Mouse (Mus musculus): ENCODE data around the gene Cox11. TPM values are rescaled to one million over a fixed set of nuclear protein-coding genes. Genes with fewer than 3 reads are reported as not detected.

Gene Cox11
- polyA plus RNA-seq, 1 experiment from 2014 or later: 37.2 TPM

DNA sequence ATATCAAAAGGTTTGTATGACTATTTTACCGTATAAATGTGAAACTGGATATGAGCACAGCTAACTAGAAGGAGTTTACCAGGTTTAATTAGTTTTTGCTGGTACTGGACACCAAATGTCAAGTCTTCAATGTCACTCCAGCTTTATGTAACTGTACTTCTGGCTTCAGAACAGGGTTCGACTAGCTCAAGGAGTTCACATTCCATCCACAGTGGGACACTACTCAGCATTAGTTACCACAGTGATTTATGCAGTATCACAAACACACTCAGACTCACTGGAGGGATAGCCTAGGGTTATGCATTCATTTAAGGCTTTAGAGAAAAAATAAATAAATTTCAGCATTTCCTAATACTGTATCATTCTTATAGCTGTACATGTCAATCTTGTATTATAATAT lies 5.5 kb upstream of the Cox11 start:
- ATAC-seq (ENCODE audit: insufficient number of reproducible peaks, low FRiP score, low TSS enrichment, low read depth): no peak
- Histone ChIP-seq H3K27ac (no peak overlapping the region), H3K4me3 (no peak overlapping the region), H3K4me1 (peaks cover 8% of the 10 kb centered on the region), H3K9ac (no peak overlapping the region), H3K36me3 (peaks cover 3% of the 10 kb centered on the region; the same call in 1 of the 2 replicates), H3K9me3 (no peaks in the 10 kb centered on the region), H3K27me3 (no peaks in the 10 kb centered on the region), H3K4me2 (no peak overlapping the region)
- 53% methylated on average over 2 of the region's 2 CpGs for WGBS

DNA sequence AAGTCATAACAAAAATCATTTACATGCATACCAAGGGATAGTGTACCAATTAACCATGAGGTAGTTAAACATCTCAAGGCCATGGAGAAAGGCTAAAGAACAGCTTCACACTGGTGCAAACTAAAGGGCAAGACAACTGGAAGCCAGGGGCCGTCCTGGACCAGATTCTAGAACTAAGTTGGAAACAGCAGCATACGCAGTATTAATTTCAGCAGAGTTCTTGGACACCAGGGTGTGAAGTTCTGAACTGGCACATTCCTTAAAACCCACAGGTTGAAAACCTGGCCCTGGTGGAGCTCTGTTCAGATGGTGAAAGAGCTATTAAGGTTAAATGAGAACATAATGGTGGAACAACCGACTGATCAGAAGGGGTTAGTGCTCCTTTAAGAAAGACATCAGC lies 3.3 kb upstream of the Cox11 start:
- no peak overlapping the region for H3K4me3 ChIP-seq
- no peak overlapping the region for H3K4me2 ChIP-seq
- ATAC-seq (ENCODE audit: insufficient number of reproducible peaks, low FRiP score, low TSS enrichment, low read depth): no peak
- H3K9ac ChIP-seq: no peak overlapping the region
- H3K36me3 ChIP-seq: peaks cover 2% of the 10 kb centered on the region; the same call in 1 of the 2 replicates
- H3K27me3 ChIP-seq: no peaks in the 10 kb centered on the region
- no peak overlapping the region for H3K27ac ChIP-seq
- 77% methylated on average over 3 of the region's 3 CpGs for WGBS
- H3K4me1 ChIP-seq: peaks cover 10% of the 10 kb centered on the region
- no peaks in the 10 kb centered on the region for H3K9me3 ChIP-seq

DNA sequence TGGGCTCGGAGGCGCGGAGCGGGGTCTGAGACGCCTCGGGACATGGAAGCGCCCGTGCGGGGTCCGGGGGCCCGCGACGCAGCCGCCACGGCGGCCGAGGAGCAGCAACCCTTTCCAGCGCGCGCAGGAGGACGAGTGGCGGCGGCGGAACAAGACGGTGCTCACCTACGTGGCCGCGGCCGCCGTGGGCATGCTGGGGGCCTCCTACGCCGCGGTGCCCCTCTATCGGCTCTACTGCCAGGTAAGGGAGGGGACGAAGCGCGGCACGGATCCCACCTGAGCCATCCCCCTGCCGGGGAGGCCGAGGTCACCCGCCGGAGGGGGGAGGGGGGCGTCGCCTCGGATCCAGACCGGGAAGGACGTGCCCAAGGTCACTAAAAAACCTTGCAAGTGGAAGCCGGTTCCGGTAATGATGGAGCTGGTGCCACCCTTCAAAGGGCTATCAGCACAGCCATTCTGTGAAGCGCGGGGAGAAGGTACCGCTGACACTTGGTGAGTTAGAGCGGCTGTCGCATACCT lies 398 bp downstream of the Cox11 start:
- Histone ChIP-seq H3K27me3 (no peaks in the 10 kb centered on the region), H3K27ac (peak overlapping the region; percentile 97), H3K4me1 (peaks cover 11% of the 10 kb centered on the region), H3K36me3 (peaks cover 11% of the 10 kb centered on the region), H3K9me3 (no peaks in the 10 kb centered on the region), H3K9ac (peak overlapping the region; percentile 90), H3K4me2 (peak overlapping the region; percentile 58), H3K4me3 (peak overlapping the region; percentile 88)
- WGBS: under 1% methylated on average over 52 of the region's 54 CpGs
- peak; percentile 76 for ATAC-seq (ENCODE audit: insufficient number of reproducible peaks, low FRiP score, low TSS enrichment, low read depth)

DNA sequence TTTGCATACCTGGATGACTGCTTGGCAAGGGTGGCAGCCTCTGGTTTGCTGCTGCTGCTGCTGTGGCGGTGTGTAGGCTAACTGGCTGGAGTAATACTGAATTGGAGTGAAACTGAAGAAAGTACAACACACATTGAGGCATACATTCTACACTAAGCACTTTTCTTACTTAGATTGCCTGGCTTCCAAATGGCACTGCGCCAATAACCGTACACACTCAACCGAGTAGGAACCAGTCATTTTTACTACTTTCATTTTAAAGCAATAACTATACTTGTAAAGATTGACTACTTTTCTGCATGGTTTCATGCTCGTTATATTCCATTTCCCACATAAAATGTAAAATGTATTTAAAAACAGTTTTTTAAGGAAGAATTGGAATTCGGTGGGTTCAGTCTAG lies 11.8 kb downstream of the Cox11 start:
- Histone ChIP-seq H3K27ac (peak overlapping the region; percentile 54; the same call in 1 of the 2 replicates), H3K4me3 (no peak overlapping the region), H3K27me3 (no peaks in the 10 kb centered on the region), H3K4me2 (no peak overlapping the region), H3K9me3 (no peaks in the 10 kb centered on the region), H3K9ac (no peak overlapping the region), H3K36me3 (peaks cover 33% of the 10 kb centered on the region), H3K4me1 (peaks cover 12% of the 10 kb centered on the region; the same call in 1 of the 2 replicates)
- no peak for ATAC-seq (ENCODE audit: insufficient number of reproducible peaks, low FRiP score, low TSS enrichment, low read depth)
- WGBS: 46% methylated on average over 6 of the region's 6 CpGs

DNA sequence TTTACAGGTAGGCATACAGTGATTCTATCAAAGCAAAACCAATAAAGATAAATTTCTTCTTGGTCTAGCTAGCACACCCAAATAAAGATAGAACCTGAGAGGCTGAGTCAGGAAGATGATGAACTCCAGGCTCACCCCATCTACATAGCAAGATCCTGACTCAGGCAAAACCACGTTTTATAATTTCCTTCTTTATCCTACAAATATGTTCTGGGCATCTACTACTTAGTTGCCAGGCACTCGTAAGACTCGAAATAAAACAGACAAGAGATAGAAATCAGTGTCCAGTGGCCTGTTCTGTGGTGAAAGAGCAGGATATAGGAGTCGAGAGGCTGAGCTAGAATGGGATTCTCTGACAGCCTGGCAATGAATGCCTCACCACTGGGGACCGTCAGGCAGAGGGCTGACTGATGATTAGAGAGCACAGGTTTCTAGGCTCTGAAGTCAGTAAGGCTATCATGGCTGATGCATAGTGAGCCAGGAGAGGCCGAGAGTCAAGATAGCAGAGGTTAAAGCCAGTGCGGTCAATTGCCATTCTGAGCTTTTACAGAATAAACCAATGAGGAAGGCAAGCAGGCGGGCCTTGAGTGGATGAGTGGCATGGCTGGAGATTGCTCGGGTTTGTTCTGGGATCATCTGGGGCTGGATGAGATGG lies 12.4 kb downstream of the Cox11 start:
- H3K27me3 ChIP-seq: no peaks in the 10 kb centered on the region
- H3K9me3 ChIP-seq: no peaks in the 10 kb centered on the region
- no peak overlapping the region for H3K27ac ChIP-seq
- peaks cover 30% of the 10 kb centered on the region for H3K36me3 ChIP-seq
- no peak overlapping the region for H3K4me2 ChIP-seq
- peaks cover 12% of the 10 kb centered on the region; the same call in 1 of the 2 replicates for H3K4me1 ChIP-seq
- no peak overlapping the region for H3K4me3 ChIP-seq
- no peak overlapping the region for H3K9ac ChIP-seq
- 71% methylated on average over 9 of the region's 9 CpGs for WGBS
- no peak for ATAC-seq (ENCODE audit: insufficient number of reproducible peaks, low FRiP score, low TSS enrichment, low read depth)

DNA sequence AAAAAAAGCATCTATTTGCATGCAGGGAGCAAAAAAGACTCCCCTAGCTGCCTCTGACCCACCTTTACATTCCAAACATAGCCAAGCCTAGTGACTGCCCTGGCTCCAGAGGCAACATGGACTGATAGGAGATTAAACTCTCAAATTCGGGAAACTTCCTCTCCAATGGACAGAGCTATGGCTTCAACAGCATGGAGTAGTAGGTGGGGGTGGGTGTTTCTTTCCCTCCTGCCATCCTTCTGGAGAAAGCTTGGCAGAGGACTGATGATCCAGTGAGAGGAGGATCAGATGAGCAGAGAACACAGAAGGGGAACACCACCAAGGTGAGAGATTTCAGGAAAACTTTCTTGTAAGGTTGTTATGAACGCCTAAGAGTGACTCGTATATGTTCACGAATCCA lies 14.6 kb downstream of the Cox11 start:
- H3K36me3 ChIP-seq: peaks cover 26% of the 10 kb centered on the region
- 93% methylated on average over 4 of the region's 4 CpGs for WGBS
- H3K4me1 ChIP-seq: peaks cover 12% of the 10 kb centered on the region; the same call in 1 of the 2 replicates
- H3K27me3 ChIP-seq: no peaks in the 10 kb centered on the region
- H3K4me3 ChIP-seq: no peak overlapping the region
- H3K27ac ChIP-seq: no peak overlapping the region
- no peaks in the 10 kb centered on the region for H3K9me3 ChIP-seq
- ATAC-seq (ENCODE audit: insufficient number of reproducible peaks, low FRiP score, low TSS enrichment, low read depth): no peak
- H3K4me2 ChIP-seq: no peak overlapping the region
- no peak overlapping the region for H3K9ac ChIP-seq

DNA sequence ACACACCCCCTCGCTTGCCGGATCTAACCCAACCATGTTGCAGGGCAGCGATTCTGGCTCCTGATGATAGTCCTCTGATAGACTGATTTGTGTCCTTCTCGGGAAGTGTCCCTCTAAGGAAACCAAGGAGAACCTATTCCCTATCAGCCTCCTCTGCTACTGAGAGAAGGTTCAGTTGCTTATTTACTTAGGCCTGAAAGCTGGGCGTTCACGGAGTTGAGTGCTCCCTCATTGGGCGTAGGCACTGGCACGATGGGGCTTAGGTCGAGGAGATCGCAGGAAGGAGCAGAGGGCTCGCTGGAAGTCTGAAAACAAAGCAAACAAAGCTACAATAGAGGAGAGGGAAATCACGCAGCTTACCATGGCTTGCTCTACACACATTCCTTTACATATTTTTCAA lies 19.6 kb downstream of the Cox11 start:
- H3K9ac ChIP-seq: no peak overlapping the region

DNA sequence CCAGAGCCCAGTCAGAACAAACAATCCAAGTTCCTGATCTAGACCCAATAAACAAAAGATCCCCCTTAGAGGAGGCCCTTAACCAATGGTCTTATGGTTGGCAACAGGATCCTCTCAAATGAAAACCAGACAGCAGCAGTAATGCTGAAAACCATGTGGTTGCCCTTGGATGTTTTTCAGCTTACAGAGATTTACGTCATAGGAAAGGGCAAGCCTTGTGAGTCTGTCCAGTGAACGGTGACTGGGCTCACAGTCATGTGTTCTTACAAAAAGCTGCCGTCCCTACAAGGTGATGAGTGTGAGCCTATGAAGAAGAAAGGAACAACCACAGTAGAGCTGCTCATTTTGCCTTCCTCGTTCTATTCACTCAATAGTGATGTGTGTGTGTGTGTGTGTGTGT lies 22.7 kb downstream of the Cox11 start:
- Histone ChIP-seq H3K27me3 (no peaks in the 10 kb centered on the region), H3K27ac (no peak overlapping the region), H3K9ac (no peak overlapping the region), H3K4me3 (no peak overlapping the region), H3K4me2 (no peak overlapping the region), H3K36me3 (peaks cover 11% of the 10 kb centered on the region), H3K9me3 (no peaks in the 10 kb centered on the region), H3K4me1 (peaks cover 30% of the 10 kb centered on the region)
- WGBS: 41% methylated on average over 4 of the region's 4 CpGs
- ATAC-seq (ENCODE audit: insufficient number of reproducible peaks, low FRiP score, low TSS enrichment, low read depth): no peak

More for the DNA sequence above, 19.6 kb downstream of the Cox11 start:
- Histone ChIP-seq H3K27me3 (no peaks in the 10 kb centered on the region), H3K36me3 (peaks cover 17% of the 10 kb centered on the region), H3K4me2 (no peak overlapping the region), H3K4me3 (no peak overlapping the region), H3K4me1 (0 out of 2 replicates have a peak, but pooled peaks cover 6% of the 10 kb centered on the region), H3K27ac (no peak overlapping the region), H3K9me3 (no peaks in the 10 kb centered on the region)
- no peak for ATAC-seq (ENCODE audit: insufficient number of reproducible peaks, low FRiP score, low TSS enrichment, low read depth)
- WGBS: 93% methylated on average over 12 of the region's 12 CpGs

DNA sequence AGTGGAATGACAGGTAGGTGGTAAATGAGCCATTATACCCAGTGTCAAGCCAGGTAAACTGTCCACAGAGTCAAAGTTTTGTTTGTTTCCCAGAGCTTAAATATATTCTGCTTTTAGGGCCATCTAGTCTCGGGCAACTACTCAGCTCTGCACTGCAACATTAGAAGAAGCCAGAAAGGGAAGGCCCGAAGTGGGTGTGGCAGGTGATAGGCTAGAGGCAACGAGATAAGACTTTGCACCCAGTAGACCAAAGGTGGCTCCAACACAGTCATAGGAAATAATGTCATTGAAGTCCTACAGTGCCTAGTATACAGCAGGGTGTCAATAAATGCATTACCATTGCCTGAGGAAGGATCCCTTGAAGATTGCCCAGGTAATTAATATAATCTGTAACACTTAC lies 25.1 kb downstream of the Cox11 start:
- H3K27me3 ChIP-seq: no peaks in the 10 kb centered on the region
- 56% methylated on average over 3 of the region's 3 CpGs for WGBS
- no peak overlapping the region for H3K4me3 ChIP-seq
- no peaks in the 10 kb centered on the region for H3K9me3 ChIP-seq
- H3K4me2 ChIP-seq: no peak overlapping the region
- H3K36me3 ChIP-seq: peaks cover 3% of the 10 kb centered on the region; the same call in 1 of the 2 replicates
- ATAC-seq (ENCODE audit: insufficient number of reproducible peaks, low FRiP score, low TSS enrichment, low read depth): no peak
- peaks cover 38% of the 10 kb centered on the region for H3K4me1 ChIP-seq
- no peak overlapping the region for H3K9ac ChIP-seq
- H3K27ac ChIP-seq: no peak overlapping the region

DNA sequence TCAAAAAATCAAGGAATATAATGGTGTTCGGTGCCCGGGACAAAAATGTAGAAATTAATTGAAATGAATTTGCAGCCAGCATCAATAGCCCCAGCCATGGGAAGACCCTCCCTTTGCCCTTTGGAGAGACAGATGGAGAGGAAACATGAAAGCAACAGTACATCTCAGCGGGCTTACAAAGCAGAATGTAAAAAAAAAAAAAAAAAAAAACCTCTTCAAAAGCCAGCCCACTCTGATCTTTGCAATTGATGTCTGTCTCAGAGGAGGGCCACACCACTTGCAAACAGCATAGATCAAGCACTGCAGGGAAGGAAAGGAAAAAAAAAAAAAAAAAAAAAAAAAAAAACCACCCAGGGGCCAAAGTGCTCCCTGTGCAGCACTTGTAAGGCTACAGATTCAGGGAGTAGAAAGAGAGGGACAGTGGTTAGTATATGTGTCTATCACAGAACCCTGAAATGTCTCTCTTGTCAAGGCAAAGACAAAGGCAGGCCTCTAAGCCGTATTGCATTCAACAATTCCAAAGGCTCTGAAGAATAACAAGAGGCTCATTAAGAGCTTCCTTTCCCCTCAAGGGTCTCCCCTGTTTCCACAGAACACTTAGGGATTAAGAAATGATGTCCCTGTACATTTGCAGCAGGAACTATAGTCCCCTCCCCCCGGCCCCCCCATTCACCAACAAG lies 25.8 kb downstream of the Cox11 start:
- Histone ChIP-seq H3K9me3 (no peaks in the 10 kb centered on the region), H3K4me3 (no peak overlapping the region), H3K9ac (no peak overlapping the region), H3K4me2 (no peak overlapping the region), H3K27ac (peak overlapping the region; percentile 84; the same call in 1 of the 2 replicates), H3K36me3 (peaks cover 3% of the 10 kb centered on the region; the same call in 1 of the 2 replicates), H3K27me3 (no peaks in the 10 kb centered on the region), H3K4me1 (peaks cover 38% of the 10 kb centered on the region)
- no peak for ATAC-seq (ENCODE audit: insufficient number of reproducible peaks, low FRiP score, low TSS enrichment, low read depth)
- 36% methylated on average over 5 of the region's 5 CpGs for WGBS

DNA sequence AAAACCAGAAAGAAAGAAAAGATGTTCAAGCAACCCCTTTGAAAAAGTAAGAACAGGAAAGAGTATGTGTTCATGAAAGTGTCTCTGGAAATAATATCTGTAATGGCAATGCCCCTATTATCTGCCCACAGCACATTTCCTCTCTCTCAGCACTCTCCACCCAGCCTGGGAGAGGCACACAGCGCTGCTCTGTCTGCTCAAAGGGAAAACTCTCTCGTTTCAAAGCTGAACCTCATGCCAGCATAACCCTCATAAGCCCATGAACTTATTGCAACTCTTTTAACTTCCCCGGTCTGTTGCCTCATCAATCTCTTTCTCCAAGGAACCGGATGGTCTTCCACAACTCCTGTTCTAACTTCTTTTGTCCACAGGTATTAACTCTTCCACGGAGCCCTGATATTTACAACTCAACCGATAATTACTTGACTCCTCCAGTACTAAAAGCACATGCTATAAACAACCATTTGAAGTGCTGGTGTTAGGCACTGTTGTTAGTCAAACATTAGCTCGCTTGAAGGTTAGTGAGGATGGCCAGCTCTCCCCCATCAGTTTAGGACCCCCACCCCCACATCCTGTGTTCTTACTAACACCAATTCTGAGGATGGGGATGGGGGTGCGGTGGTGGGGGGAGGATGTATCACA lies 26.5 kb downstream of the Cox11 start:
- H3K9ac ChIP-seq: no peak overlapping the region
- H3K27ac ChIP-seq: peak overlapping the region; percentile 84
- peaks cover 3% of the 10 kb centered on the region; the same call in 1 of the 2 replicates for H3K36me3 ChIP-seq
- H3K4me3 ChIP-seq: no peak overlapping the region
- 3% methylated on average over 8 of the region's 8 CpGs for WGBS
- ATAC-seq (ENCODE audit: insufficient number of reproducible peaks, low FRiP score, low TSS enrichment, low read depth): no peak
- peak overlapping the region; percentile 3; the same call in 1 of the 2 replicates for H3K4me2 ChIP-seq
- peaks cover 38% of the 10 kb centered on the region for H3K4me1 ChIP-seq
- H3K9me3 ChIP-seq: no peaks in the 10 kb centered on the region
- no peaks in the 10 kb centered on the region for H3K27me3 ChIP-seq

DNA sequence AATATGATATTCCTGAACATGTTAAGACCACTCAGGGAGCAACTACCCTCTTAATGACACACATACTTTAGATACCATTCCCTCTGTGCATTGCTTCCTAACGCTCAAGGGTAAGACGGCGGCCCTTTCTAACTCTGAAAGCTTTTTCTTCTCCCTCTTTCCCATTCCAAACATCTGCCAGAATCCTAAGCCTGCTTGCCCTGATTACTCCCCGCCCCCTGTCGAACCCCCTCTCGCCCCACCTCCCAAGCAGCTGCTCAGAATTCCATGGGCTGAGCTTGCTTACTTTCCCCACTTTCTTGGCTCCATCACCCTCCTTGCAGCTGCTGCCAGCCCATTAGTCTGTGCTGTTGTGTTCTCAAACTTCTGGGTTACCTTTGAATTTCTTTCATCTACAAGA lies 27.2 kb downstream of the Cox11 start:
- 3% methylated on average over 6 of the region's 6 CpGs for WGBS
- H3K4me1 ChIP-seq: peaks cover 38% of the 10 kb centered on the region
- peak; percentile 87; the same call in 1 of the 2 replicates for ATAC-seq (ENCODE audit: insufficient number of reproducible peaks, low FRiP score, low TSS enrichment, low read depth)
- H3K36me3 ChIP-seq: peaks cover 7% of the 10 kb centered on the region
- peak overlapping the region; percentile 84 for H3K27ac ChIP-seq
- no peak overlapping the region for H3K4me3 ChIP-seq
- no peaks in the 10 kb centered on the region for H3K9me3 ChIP-seq
- H3K9ac ChIP-seq: no peak overlapping the region
- no peaks in the 10 kb centered on the region for H3K27me3 ChIP-seq
- peak overlapping the region; percentile 17; the same call in 1 of the 2 replicates for H3K4me2 ChIP-seq
